Mouse (Mus musculus) granulocyte monocyte progenitor cell, adult 5-6 weeks (primary cell): ENCODE results near the gene Lpar2. TPM values are rescaled to one million over a fixed set of nuclear protein-coding genes. Genes with fewer than 3 reads are reported as not detected.

Source experiments
- ATAC-seq: replicated peaks from 2 replicates; pipeline ENCODE4 v1.8.0; 2016; ENCODE audit warnings: mild to moderate bottlenecking, moderate TSS enrichment, inconsistent platforms; ENCODE audit not compliant: poor library complexity, severe bottlenecking
- total RNA-seq, 2 experiments: library from RNA; stranded (forward) in 1 of 2; stranded (reverse) in 1 of 2; fragments of 200-712, 200-1000 nt in 1 of 2; fragments of >200 nt in 1 of 2; fragmentation: Nextera tagmentation in 1 of 2; gene quantifications; 2 replicates each; pipeline ENCODE4 v1.2.3; 2014 to 2017

Lpar2 gene
- total RNA-seq, 2 experiments from 2014 or later = 1.5 to 3.0 TPM

DNA sequence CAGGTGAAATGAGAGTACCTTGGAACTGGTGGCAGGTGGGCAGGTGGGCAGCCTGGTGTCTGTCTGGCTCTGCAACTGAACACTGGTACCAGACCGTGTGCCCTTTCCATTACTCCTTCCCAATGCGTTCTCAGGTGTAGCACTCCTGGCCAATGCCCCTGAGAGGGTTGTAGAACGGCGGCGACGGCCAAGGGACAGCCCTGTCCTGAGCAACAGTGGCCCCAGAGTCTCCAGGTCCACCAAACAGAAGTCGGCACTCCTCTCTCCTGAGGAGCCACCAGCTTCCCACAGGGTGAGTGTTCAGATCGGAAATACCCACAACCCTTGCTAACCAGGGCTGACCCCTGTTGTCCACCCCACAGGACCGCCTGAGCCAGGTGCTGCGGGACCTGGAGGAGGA is 17.1 kb upstream of the Lpar2 start:
- ATAC-seq = no peak

DNA sequence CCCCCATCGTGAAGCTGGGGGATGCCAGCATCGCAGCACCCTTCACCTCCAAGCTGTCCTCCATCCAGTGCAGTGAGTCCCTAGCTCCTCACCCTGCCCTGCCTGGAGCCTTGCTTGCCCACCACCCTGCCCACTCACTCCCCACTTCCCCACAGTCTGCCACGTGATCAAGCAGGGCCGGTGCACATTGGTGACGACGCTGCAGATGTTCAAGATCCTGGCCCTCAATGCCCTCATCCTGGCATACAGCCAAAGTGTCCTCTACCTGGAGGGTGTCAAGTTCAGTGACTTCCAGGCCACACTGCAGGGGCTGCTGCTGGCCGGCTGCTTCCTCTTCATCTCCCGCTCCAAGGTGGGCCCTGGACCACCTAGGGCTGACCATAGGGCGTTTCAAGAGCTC is 16.7 kb upstream of the Lpar2 start:
- no peak for ATAC-seq

DNA sequence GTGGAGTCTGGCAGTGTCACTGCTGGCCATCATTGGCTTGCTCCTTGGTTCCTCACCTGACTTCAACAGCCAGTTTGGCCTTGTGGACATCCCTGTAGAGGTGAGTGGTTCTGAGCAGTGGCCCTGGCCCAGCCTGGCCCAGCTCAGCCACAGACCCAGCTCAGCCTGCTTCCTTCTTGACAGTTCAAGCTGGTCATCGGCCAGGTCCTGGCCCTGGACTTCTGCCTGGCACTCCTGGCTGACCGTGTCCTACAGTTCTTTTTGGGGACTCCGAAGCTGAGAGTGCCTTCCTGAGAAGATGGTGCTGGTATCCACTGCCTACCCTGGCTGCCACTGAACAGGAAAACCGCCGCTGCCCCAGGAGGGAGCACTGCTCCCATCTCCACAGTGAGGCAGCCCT is 15.0 kb upstream of the Lpar2 start:
- ATAC-seq = no peak

DNA sequence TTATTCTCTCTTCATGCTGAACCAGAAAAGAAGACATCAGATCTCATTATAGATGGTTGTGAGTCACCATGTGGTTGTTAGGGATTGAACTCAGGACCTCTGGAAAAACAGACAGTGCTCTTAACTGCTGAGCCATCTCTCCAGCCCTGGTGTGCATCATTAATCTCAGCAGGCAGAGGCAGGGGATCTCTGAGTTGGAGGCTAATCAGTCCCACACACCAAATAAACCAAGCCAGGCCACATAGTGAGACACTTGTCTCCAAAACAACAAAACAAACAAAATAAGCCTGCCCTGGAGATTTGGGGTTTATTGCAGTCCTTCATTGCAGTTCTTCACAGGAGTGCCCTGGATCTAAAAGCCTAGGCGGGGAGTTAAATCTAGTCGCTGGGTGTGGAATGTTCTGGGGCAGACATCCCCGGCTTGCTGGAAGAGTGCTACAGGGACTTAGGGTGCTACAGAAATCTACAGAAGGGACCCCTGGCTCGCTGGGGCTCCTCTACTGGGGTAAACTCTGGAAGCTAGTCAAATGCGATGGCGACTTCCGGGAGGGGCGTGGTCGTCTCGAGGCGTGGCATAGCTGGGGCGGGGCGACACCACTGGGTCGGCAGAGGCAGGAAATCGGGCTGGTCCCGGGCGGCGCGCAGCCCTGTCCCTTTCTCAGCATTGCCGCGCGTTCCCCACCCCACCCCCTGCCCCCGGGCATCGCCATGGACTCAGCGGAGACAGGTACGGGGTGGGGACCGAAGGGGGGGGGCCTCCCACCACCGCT is 13.9 kb upstream of the Lpar2 start, which contains the start of gene Gmip:
TSS of gene Gmip (plus strand) at position 586 of the 770 bp plus-strand sequence.
- ATAC-seq = peak; percentile 91

- ATAC-seq = peak; percentile 66
Measured at GRCm38 (mm10) chr8:69808864-69809403, 13.3 kb upstream of the Lpar2 start.

DNA sequence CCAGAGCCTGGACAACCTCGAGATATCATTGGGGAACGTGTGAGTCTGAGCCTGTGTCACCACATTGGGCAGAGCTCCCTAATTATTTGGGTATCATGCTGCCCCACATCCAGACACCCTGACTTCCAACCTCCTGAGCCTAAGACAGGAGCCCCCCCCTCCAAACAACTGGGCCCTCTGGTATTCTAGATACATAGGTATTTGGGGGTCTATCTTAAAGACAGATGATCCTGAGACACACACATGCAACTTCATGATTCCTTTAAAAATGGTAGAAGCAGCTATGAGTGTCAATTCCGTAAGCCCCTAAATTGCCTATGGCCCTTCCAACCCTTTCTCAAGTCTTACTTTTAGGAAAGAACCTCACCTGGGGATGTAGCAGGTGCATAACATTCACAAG is 12.4 kb upstream of the Lpar2 start:
- ATAC-seq = no peak

DNA sequence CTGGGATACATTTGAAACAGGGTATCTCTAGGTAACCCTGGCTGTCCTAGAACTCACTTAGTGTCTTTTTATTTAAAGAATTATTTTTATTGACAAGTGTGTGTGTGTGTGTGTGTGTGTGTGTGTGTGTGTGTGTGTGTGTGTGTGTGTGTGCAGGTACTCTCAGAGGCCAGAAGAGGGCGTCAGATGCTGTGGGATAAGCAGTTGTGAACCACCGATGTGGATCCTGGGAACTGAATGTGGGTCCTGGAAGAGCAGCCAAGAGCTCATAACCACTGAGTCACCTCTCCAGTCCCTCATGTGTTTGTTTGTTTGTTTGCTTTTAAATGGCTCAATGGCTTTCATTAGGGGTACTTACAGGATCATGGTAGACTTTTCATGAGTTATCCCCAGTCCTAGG is 7.3 kb upstream of the Lpar2 start:
- no peak for ATAC-seq

GRCm38 (mm10) chr8:69815396-69815795 is 6.8 kb upstream of the Lpar2 start:
- no peak for ATAC-seq

- ATAC-seq = no peak
Measured at GRCm38 (mm10) chr8:69820466-69820865, 1.8 kb upstream of the Lpar2 start.

DNA sequence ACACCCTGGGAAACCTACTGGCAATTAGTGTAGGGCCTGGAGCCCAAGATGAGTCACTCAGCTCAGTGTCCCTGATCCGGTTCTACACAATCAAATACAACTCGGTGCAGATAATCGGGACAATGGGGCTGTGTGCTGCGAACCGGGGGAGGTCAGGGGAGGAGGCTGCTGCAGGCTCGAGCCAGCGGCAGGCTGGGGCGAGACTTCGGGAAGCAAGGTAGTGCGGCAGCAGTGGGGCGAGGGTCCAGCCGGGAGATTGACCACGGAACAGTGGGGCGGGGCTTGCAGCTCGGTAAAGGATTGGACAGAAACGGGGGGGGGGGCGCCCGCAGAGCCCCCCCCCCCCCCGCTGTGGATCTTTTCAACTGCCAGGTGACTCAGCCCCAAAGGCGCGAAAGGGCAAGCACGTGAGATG is 251 bp upstream of the Lpar2 start:
- peak; percentile 28 for ATAC-seq

DNA sequence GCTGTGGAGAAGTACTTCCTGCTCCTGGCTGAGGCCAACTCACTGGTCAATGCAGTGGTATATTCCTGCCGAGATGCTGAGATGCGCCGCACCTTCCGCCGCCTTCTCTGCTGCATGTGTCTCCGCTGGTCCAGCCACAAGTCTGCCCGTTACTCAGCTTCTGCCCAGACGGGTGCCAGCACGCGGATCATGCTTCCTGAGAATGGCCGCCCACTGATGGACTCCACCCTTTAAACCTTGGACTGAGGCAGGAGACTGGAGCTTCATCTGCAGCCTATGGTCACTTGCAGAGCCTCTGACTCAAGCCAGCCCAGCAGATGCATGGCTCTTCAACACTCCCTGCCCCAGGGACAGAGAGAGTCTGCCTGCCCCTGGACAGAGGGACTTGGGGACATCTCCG is 4.1 kb downstream of the Lpar2 start:
- no peak for ATAC-seq

GRCm38 (mm10) chr8:69832298-69832853 is 10.1 kb downstream of the Lpar2 start, which contains the start of gene Pbx4:
Gene Pbx4 (plus strand): TSS chr8:69832491.
- peak; percentile 90 for ATAC-seq

- no peak for ATAC-seq
Measured at GRCm38 (mm10) chr8:69837057-69837682, 14.9 kb downstream of the Lpar2 start.

- ATAC-seq = no peak
Measured at GRCm38 (mm10) chr8:69847167-69848065, 25.2 kb downstream of the Lpar2 start.

GRCm38 (mm10) chr8:69848951-69849350 is 26.7 kb downstream of the Lpar2 start:
- no peak for ATAC-seq

- ATAC-seq = peak; percentile 81
Measured at GRCm38 (mm10) chr8:69849899-69850298, 27.7 kb downstream of the Lpar2 start.

DNA sequence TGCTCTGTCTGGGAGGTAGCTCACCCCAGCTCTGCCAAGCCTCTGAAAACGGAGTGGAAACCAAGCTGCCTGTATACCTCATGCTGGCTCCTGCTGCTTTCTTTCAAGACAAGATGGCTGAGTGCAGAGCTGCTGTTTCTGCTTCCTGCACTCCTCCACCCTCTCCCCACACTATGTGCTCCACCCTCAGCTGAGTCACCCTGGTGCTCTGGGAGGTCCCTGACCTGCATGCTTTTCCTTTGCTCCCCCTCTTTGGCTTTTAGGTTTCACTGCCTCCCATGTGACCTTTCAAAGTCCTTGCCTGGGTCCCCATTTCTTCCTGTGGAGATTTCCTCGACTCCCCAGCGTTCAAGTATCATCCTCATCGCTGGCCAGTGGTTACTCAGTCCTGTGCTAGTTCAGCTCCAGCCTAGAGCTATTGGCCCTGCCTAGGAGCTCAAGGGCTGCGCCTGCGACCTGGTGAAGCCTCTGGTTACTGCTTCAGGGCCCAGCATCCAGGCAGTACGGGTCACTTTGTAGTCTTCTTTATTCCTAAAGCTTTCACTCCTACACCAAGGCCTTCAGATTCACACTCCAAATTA is 28.8 kb downstream of the Lpar2 start:
- ATAC-seq = no peak

DNA sequence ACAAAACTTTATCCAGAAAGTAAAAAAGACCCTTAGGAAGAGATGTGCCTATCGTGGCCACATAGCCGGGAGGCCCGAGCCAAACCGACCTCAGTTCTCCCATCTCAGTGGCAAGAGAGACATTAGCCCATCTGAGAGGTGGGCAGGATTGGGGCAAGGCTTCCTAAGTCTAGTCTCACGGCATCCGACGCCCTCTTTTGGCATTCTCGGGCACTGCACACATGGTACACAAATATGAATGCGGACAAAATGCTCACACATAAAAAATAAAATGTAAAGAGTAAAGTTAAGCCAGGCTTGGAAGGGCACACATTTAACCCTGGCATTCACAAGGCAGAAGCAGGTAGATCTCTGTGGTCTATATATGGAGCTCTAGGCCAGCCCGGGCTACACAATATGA is 31.6 kb downstream of the Lpar2 start:
- ATAC-seq = no peak

DNA sequence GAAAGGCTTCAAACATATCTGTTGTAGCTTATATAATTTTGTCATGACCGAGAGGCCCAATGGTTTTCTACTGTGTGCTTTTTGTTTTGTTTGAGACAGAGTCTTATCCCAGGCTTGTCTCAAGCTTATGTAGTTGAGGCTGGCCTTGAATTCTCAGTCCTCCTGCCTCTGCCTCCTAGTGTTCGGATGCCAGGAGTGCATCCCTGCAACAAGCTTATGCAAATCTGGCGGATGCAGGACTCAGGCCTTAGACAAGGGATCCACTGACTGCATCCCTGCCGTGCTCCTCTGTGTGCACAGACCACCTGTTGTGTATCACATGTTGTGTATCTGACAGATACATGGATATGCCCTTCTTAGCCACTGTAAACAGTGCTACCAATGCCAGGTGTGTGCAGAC is 38.6 kb downstream of the Lpar2 start:
- peak; percentile 51; the same call in 1 of the 2 replicates for ATAC-seq

DNA sequence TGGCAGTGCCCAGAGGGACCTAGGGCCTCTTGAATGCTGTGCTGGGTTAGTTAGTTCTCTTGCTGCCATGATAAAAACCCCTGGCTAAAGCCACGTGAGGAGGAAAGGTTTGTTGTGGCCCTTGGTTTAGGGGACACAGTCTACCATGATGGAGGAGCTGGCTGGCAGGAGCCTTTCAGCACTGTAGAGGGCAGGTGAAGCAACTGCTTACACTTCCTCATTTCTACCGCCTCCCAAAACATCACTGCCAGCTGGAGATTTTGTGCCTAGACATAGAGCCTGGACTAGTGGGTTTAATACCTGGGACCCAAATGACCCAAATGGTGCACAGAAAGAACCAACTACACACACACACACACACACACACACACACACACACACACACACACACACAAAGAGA is 39.0 kb downstream of the Lpar2 start:
- peak; percentile 82 for ATAC-seq
